Comparison of ENCODE assay signal across 14 mouse cellular contexts in the genomic region with DNA sequence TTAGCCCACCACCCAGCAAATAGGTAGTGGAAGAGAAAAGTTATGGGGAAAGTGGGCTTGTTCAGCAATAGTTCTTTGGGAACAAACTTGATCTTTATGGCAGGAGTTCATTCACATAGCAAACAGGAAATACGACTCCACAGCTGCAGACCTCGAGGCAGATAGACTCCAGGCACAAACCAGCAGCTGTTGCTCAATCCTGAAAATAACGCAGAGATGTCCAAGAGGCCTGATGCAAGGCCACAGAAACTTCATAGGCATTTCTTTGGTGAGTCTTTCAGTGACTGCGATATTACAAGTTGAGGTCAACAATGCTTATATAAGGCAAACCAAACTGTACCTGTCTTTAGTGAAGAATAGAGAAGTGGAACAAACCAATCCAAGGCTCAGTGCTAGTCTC. TPM values are rescaled to one million over a fixed set of nuclear protein-coding genes. Genes with fewer than 3 reads are reported as not detected.
"Had no signal": no experiment of that assay in that cellular context is flagged by ENCODE, and none has a peak within 500 bp of the region (broad histone marks: within the 10 kb centered on the region; RNA-seq: fewer than 3 reads in every experiment).

No protein-coding gene starts in this region.

RNA-seq across cellular contexts. Expression of gene Gm5662, which starts 18.8 kb away (rescaled TPM):
- total RNA-seq: neutrophil, adult 5-6 weeks had no signal
- polyA plus RNA-seq: neural tube, embryonic 13.5 days; neural tube, embryonic 14.5 days; neural tube, embryonic 15.5 days; small intestine, adult 2 months; spleen, adult 2 months; stomach, embryonic 14.5 days; stomach, embryonic 15.5 days; stomach, embryonic 16.5 days; testis, adult 2 months; thymus, postnatal 0 days; urinary bladder, adult 2 months had no signal

RNA-seq across cellular contexts. Expression of gene Gm5039, which starts 30.7 kb away (rescaled TPM):
- total RNA-seq: neutrophil, adult 5-6 weeks had no signal
- polyA plus RNA-seq: neural tube, embryonic 13.5 days; neural tube, embryonic 14.5 days; neural tube, embryonic 15.5 days; small intestine, adult 2 months; spleen, adult 2 months; stomach, embryonic 14.5 days; stomach, embryonic 15.5 days; stomach, embryonic 16.5 days; stomach, postnatal 0 days; testis, adult 2 months; thymus, adult 2 months; thymus, postnatal 0 days; urinary bladder, adult 2 months had no signal

RNA-seq across cellular contexts. Expression of gene Gm8332, which starts 43.2 kb away (rescaled TPM):
- total RNA-seq: neutrophil, adult 5-6 weeks had no signal
- polyA plus RNA-seq: neural tube, embryonic 13.5 days; neural tube, embryonic 14.5 days; neural tube, embryonic 15.5 days; small intestine, adult 2 months; spleen, adult 2 months; stomach, embryonic 14.5 days; stomach, embryonic 15.5 days; stomach, embryonic 16.5 days; stomach, postnatal 0 days; testis, adult 2 months; thymus, adult 2 months; thymus, postnatal 0 days; urinary bladder, adult 2 months had no signal
